Mouse (Mus musculus): ENCODE results near the gene Kcnk16. TPM values are rescaled to one million over a fixed set of nuclear protein-coding genes. Genes with fewer than 3 reads are reported as not detected.
"Not testable (repeated sequence)": the region's sequence is repeated elsewhere in the genome, so short reads cannot be mapped to it uniquely, and the experiment has no call there.

The Kcnk16 gene
- total RNA-seq (2014; rRNA removed), result not detected in 2 replicates
- polyA plus RNA-seq (2012; rRNA removed), result not detected in 2 replicates

- H3K36me3 ChIP-seq (ENCODE audit: control insufficient read depth, insufficient read depth, low read length), result no peaks in the 10 kb centered on the region
- TF ChIP-seq POLR2A (IDR thresholded peaks at IDR 0.05; ENCODE audit: extremely low read depth, insufficient read depth, low read length), result no peak
- TF ChIP-seq CTCF (IDR thresholded peaks at IDR 0.05; ENCODE audit: low read depth, low read length), result no peak
- no peak within 1 kb of the TSS for H3K27ac ChIP-seq (replicated peaks; ENCODE audit: insufficient read depth, low read depth, low read length)
- H3K9ac ChIP-seq (ENCODE audit: low read depth, low read length), result no peak within 1 kb of the TSS
- WGBS, result 38% methylated on average over 6 of the region's 6 CpGs
- H3K79me2 ChIP-seq (ENCODE audit: control insufficient read depth, insufficient read depth, low read length), result no peaks in the 10 kb centered on the region
- H3K4me1 ChIP-seq (ENCODE audit: control insufficient read depth, insufficient read depth, low read length), result no peaks in the 10 kb centered on the region
- no peak for DNase-seq (ENCODE audit: extremely low read depth, low read depth, low spot score)
- H3K4me3 ChIP-seq (ENCODE audit: insufficient read depth, low read depth, low read length), result no peak within 1 kb of the TSS
- no peaks in the 10 kb centered on the region for H3K27me3 ChIP-seq (ENCODE audit: control insufficient read depth, insufficient read depth, low read length)
Measured at GRCm38 (mm10) chr14:20269082-20269809, at the start of gene Kcnk16. TSS of gene Kcnk16 (minus strand) at chr14:20269199.

- no peak overlapping the region for H3K4me3 ChIP-seq (ENCODE audit: insufficient read depth, low read depth, low read length)
- DNase-seq (ENCODE audit: extremely low read depth, low read depth, low spot score), result peak; percentile 52
- H3K36me3 ChIP-seq (ENCODE audit: control insufficient read depth, insufficient read depth, low read length), result peaks cover 25% of the 10 kb centered on the region
- 7% methylated on average over 1 of the region's 1 CpGs for WGBS
- H3K27ac ChIP-seq (replicated peaks; ENCODE audit: insufficient read depth, low read depth, low read length), result no peak overlapping the region
- H3K79me2 ChIP-seq (ENCODE audit: control insufficient read depth, insufficient read depth, low read length), result no peaks in the 10 kb centered on the region
- no peak for TF ChIP-seq POLR2A (IDR thresholded peaks at IDR 0.05; ENCODE audit: extremely low read depth, insufficient read depth, low read length)
- TF ChIP-seq CTCF (IDR thresholded peaks at IDR 0.05; ENCODE audit: low read depth, low read length), result no peak
- H3K27me3 ChIP-seq (ENCODE audit: control insufficient read depth, insufficient read depth, low read length), result no peaks in the 10 kb centered on the region
- peaks cover 8% of the 10 kb centered on the region for H3K4me1 ChIP-seq (ENCODE audit: control insufficient read depth, insufficient read depth, low read length)
- H3K9ac ChIP-seq (ENCODE audit: low read depth, low read length), result no peak overlapping the region
Measured at GRCm38 (mm10) chr14:20315137-20315536, 46.1 kb upstream of the Kcnk16 start.

- not testable (repeated sequence) for H3K27me3 ChIP-seq (ENCODE audit: control insufficient read depth, insufficient read depth, low read length); H3K79me2 ChIP-seq (ENCODE audit: control insufficient read depth, insufficient read depth, low read length); DNase-seq (ENCODE audit: extremely low read depth, low read depth, low spot score); H3K27ac ChIP-seq (replicated peaks; ENCODE audit: insufficient read depth, low read depth, low read length); H3K4me1 ChIP-seq (ENCODE audit: control insufficient read depth, insufficient read depth, low read length); H3K4me3 ChIP-seq (ENCODE audit: insufficient read depth, low read depth, low read length); H3K9ac ChIP-seq (ENCODE audit: low read depth, low read length)
- WGBS, result 79% methylated on average over 2 of the region's 2 CpGs
- H3K36me3 ChIP-seq (ENCODE audit: control insufficient read depth, insufficient read depth, low read length), result peaks cover 29% of the 10 kb centered on the region
Measured at GRCm38 (mm10) chr14:20305085-20305484, 36.1 kb upstream of the Kcnk16 start.

GRCm38 (mm10) chr14:20298131-20298530 lies 29.1 kb upstream of the Kcnk16 start:
- no peak overlapping the region for H3K9ac ChIP-seq (ENCODE audit: low read depth, low read length)
- no peaks in the 10 kb centered on the region for H3K27me3 ChIP-seq (ENCODE audit: control insufficient read depth, insufficient read depth, low read length)
- TF ChIP-seq CTCF (IDR thresholded peaks at IDR 0.05; ENCODE audit: low read depth, low read length) (no peak), POLR2A (IDR thresholded peaks at IDR 0.05; ENCODE audit: extremely low read depth, insufficient read depth, low read length) (no peak)
- no peaks in the 10 kb centered on the region; the same call in 1 of the 2 replicates for H3K36me3 ChIP-seq (ENCODE audit: control insufficient read depth, insufficient read depth, low read length)
- no peak overlapping the region for H3K4me3 ChIP-seq (ENCODE audit: insufficient read depth, low read depth, low read length)
- H3K4me1 ChIP-seq (ENCODE audit: control insufficient read depth, insufficient read depth, low read length), result peaks cover 2% of the 10 kb centered on the region
- DNase-seq (ENCODE audit: extremely low read depth, low read depth, low spot score), result peak; percentile 63
- no peak overlapping the region for H3K27ac ChIP-seq (replicated peaks; ENCODE audit: insufficient read depth, low read depth, low read length)
- peaks cover 4% of the 10 kb centered on the region; the same call in 1 of the 2 replicates for H3K79me2 ChIP-seq (ENCODE audit: control insufficient read depth, insufficient read depth, low read length)
- 29% methylated on average over 3 of the region's 3 CpGs for WGBS

GRCm38 (mm10) chr14:20297616-20298015 lies 28.6 kb upstream of the Kcnk16 start:
- peaks cover 2% of the 10 kb centered on the region for H3K4me1 ChIP-seq (ENCODE audit: control insufficient read depth, insufficient read depth, low read length)
- H3K27ac ChIP-seq (replicated peaks; ENCODE audit: insufficient read depth, low read depth, low read length), result no peak overlapping the region
- H3K79me2 ChIP-seq (ENCODE audit: control insufficient read depth, insufficient read depth, low read length), result peaks cover 4% of the 10 kb centered on the region; the same call in 1 of the 2 replicates
- WGBS, result 92% methylated on average over 3 of the region's 3 CpGs
- no peaks in the 10 kb centered on the region; the same call in 1 of the 2 replicates for H3K36me3 ChIP-seq (ENCODE audit: control insufficient read depth, insufficient read depth, low read length)
- DNase-seq (ENCODE audit: extremely low read depth, low read depth, low spot score), result no peak
- TF ChIP-seq POLR2A (IDR thresholded peaks at IDR 0.05; ENCODE audit: extremely low read depth, insufficient read depth, low read length), result no peak
- no peak for TF ChIP-seq CTCF (IDR thresholded peaks at IDR 0.05; ENCODE audit: low read depth, low read length)
- H3K9ac ChIP-seq (ENCODE audit: low read depth, low read length), result no peak overlapping the region
- no peaks in the 10 kb centered on the region for H3K27me3 ChIP-seq (ENCODE audit: control insufficient read depth, insufficient read depth, low read length)
- no peak overlapping the region for H3K4me3 ChIP-seq (ENCODE audit: insufficient read depth, low read depth, low read length)

- H3K27ac ChIP-seq (replicated peaks; ENCODE audit: insufficient read depth, low read depth, low read length), result no peak overlapping the region
- TF ChIP-seq CTCF (IDR thresholded peaks at IDR 0.05; ENCODE audit: low read depth, low read length) (no peak), POLR2A (IDR thresholded peaks at IDR 0.05; ENCODE audit: extremely low read depth, insufficient read depth, low read length) (no peak)
- peak overlapping the region; percentile 53 for H3K4me3 ChIP-seq (ENCODE audit: insufficient read depth, low read depth, low read length)
- H3K9ac ChIP-seq (ENCODE audit: low read depth, low read length), result peak overlapping the region; percentile 55
- no peaks in the 10 kb centered on the region for H3K27me3 ChIP-seq (ENCODE audit: control insufficient read depth, insufficient read depth, low read length)
- no peak for DNase-seq (ENCODE audit: extremely low read depth, low read depth, low spot score)
- peaks cover 5% of the 10 kb centered on the region for H3K4me1 ChIP-seq (ENCODE audit: control insufficient read depth, insufficient read depth, low read length)
- peaks cover 4% of the 10 kb centered on the region; the same call in 1 of the 2 replicates for H3K79me2 ChIP-seq (ENCODE audit: control insufficient read depth, insufficient read depth, low read length)
- no peaks in the 10 kb centered on the region for H3K36me3 ChIP-seq (ENCODE audit: control insufficient read depth, insufficient read depth, low read length)
- 20% methylated on average over 8 of the region's 8 CpGs for WGBS
Measured at GRCm38 (mm10) chr14:20294947-20295346, 25.9 kb upstream of the Kcnk16 start.

Data from liver, adult 2 months (tissue).